ENCODE assay signal across 7 mouse cellular contexts in the genomic region with DNA sequence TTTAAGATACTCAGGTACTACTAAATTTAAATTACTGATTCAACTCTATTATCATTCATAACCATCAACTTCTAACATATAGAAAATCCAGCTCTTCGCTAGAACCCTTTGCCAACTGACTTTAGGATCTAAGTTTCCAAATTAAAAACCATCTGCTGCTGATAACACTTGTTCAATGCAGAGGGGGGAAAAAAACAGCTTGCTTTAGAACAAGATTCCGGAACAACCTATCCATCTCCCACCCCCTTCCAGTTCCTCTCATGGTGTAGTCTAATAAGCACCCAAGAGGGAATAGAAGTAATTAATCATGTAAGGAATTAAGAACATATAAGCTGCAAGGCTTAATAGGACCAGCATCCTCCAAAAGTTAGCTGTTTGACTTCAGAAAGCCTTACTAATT. TPM values are rescaled to one million over a fixed set of nuclear protein-coding genes. Genes with fewer than 3 reads are reported as not detected.
A peak's percentile ranks its signal among the peaks of the same experiment; 100 is the strongest.
DNase-seq lines count a peak whose midpoint lies in the region; ATAC-seq and TF ChIP-seq lines count a peak whose summit lies in the region.

No protein-coding gene starts in this region.

- TF ChIP-seq CTCF in lung, postnatal 0 days (IDR thresholded peaks at IDR 0.05) = no peak
- TF ChIP-seq CTCF in lung, adult 2 months (IDR thresholded peaks at IDR 0.05; ENCODE audit: insufficient read depth, low read length) = no peak

- no peaks in the 10 kb centered on the region for H3K36me3 ChIP-seq in lung, postnatal 0 days (ENCODE audit: insufficient read depth, low read length)
- H3K36me3 ChIP-seq in forebrain, embryonic 10.5 days (replicated peaks) = no peaks in the 10 kb centered on the region
- no peaks in the 10 kb centered on the region for H3K36me3 ChIP-seq in limb, embryonic 12.5 days
- H3K36me3 ChIP-seq in stomach, embryonic 15.5 days = no peaks in the 10 kb centered on the region

- TF ChIP-seq EP300 in lung, postnatal 0 days (IDR thresholded peaks at IDR 0.05) = no peak

- TF ChIP-seq POLR2A in lung, adult 2 months (IDR thresholded peaks at IDR 0.05; ENCODE audit: borderline replicate concordance, extremely low read depth, low read depth, low read length) = no peak

- no peak for ATAC-seq in lung, postnatal 0 days
- no peak for ATAC-seq in limb, embryonic 12.5 days (ENCODE audit: insufficient number of reproducible peaks, insufficient read depth, low FRiP score, low TSS enrichment, low read depth)
- ATAC-seq in stomach, embryonic 15.5 days (ENCODE audit: insufficient read depth, low FRiP score, low read depth) = no peak

- 16% methylated on average over 2 of the region's 2 CpGs for WGBS in lung, postnatal 0 days
- WGBS in lung, adult 2 months = 16% methylated on average over 2 of the region's 2 CpGs
- 33% methylated on average over 2 of the region's 2 CpGs for WGBS in forebrain, embryonic 10.5 days
- 30% methylated on average over 2 of the region's 2 CpGs for WGBS in limb, embryonic 12.5 days
- WGBS in stomach, embryonic 15.5 days = 20% methylated on average over 2 of the region's 2 CpGs

- peak overlapping the region; percentile 56 for H3K4me3 ChIP-seq in lung, postnatal 0 days (ENCODE audit: low read depth, low read length)
- no peak overlapping the region for H3K4me3 ChIP-seq in lung, adult 2 months (replicated peaks; ENCODE audit: extremely low read depth, low read depth, low read length)
- peak overlapping the region; percentile 90 for H3K4me3 ChIP-seq in forebrain, embryonic 10.5 days
- H3K4me3 ChIP-seq in limb, embryonic 12.5 days (replicated peaks) = peak overlapping the region; percentile 80
- H3K4me3 ChIP-seq in stomach, embryonic 15.5 days (replicated peaks) = peak overlapping the region; percentile 85

- no peaks in the 10 kb centered on the region for H3K27me3 ChIP-seq in lung, postnatal 0 days (replicated peaks; ENCODE audit: insufficient read depth, low read length)
- no peaks in the 10 kb centered on the region for H3K27me3 ChIP-seq in forebrain, embryonic 10.5 days (ENCODE audit: poor library complexity, severe bottlenecking)
- no peaks in the 10 kb centered on the region for H3K27me3 ChIP-seq in limb, embryonic 12.5 days
- H3K27me3 ChIP-seq in stomach, embryonic 15.5 days (replicated peaks) = no peaks in the 10 kb centered on the region

- no peak overlapping the region for H3K9ac ChIP-seq in lung, postnatal 0 days (replicated peaks; ENCODE audit: low read depth)
- H3K9ac ChIP-seq in limb, embryonic 12.5 days (replicated peaks) = peak overlapping the region; percentile 68
- H3K9ac ChIP-seq in stomach, embryonic 15.5 days = peak overlapping the region; percentile 54; the same call in 1 of the 2 replicates

- H3K4me1 ChIP-seq in lung, postnatal 0 days (ENCODE audit: insufficient read depth, low read depth, low read length) = peaks cover 3% of the 10 kb centered on the region; the same call in 1 of the 2 replicates
- no peaks in the 10 kb centered on the region for H3K4me1 ChIP-seq in lung, adult 2 months (ENCODE audit: control insufficient read depth, insufficient read depth, low read length)
- peaks cover 34% of the 10 kb centered on the region for H3K4me1 ChIP-seq in forebrain, embryonic 10.5 days
- peaks cover 20% of the 10 kb centered on the region for H3K4me1 ChIP-seq in limb, embryonic 12.5 days (replicated peaks)
- H3K4me1 ChIP-seq in stomach, embryonic 15.5 days = peaks cover 8% of the 10 kb centered on the region; the same call in 1 of the 2 replicates

- no peaks in the 10 kb centered on the region for H3K9me3 ChIP-seq in lung, postnatal 0 days (ENCODE audit: low read length)
- no peaks in the 10 kb centered on the region for H3K9me3 ChIP-seq in forebrain, embryonic 10.5 days
- H3K9me3 ChIP-seq in limb, embryonic 12.5 days = no peaks in the 10 kb centered on the region
- no peaks in the 10 kb centered on the region for H3K9me3 ChIP-seq in stomach, embryonic 15.5 days

- DNase-seq in lung, postnatal 0 days (ENCODE audit: low spot score) = no peak
- DNase-seq in lung, adult 2 months = no peak
- DNase-seq in forebrain, embryonic 10.5 days (ENCODE audit: extremely low spot score, low spot score) = no peak
- DNase-seq in testis, postnatal 14 days (ENCODE audit: low spot score) = no peak
- no peak for DNase-seq in spleen, postnatal 10 days (ENCODE audit: low spot score in 2 of 2)

- no peak overlapping the region for H3K27ac ChIP-seq in lung, postnatal 0 days (ENCODE audit: low read length)
- no peak overlapping the region for H3K27ac ChIP-seq in forebrain, embryonic 10.5 days
- no peak overlapping the region for H3K27ac ChIP-seq in limb, embryonic 12.5 days
- no peak overlapping the region for H3K27ac ChIP-seq in stomach, embryonic 15.5 days

- H3K4me2 ChIP-seq in lung, postnatal 0 days (replicated peaks; ENCODE audit: low read depth, low read length) = peak overlapping the region; percentile 91
- peak overlapping the region; percentile 92 for H3K4me2 ChIP-seq in limb, embryonic 12.5 days
- peak overlapping the region; percentile 95 for H3K4me2 ChIP-seq in stomach, embryonic 15.5 days

RNA-seq across cellular contexts. Expression of gene Lin54, which starts 1.2 kb away (rescaled TPM):
- polyA plus RNA-seq in lung, postnatal 0 days (2015; fragmentation: Nextera tagmentation; extraction: Ambion mirVana) = 5.7 and 5.9 TPM in 2 replicates
- 4.5 and 5.2 TPM in 2 replicates for polyA plus RNA-seq in lung, adult 2 months (2012; rRNA removed)
- 14.6 and 16.8 TPM in 2 replicates for polyA plus RNA-seq in forebrain, embryonic 10.5 days (2016; fragmentation: Nextera tagmentation; extraction: Ambion mirVana)
- polyA plus RNA-seq in limb, embryonic 12.5 days (2016; fragmentation: Nextera tagmentation; extraction: Ambion mirVana) = 14.6 and 16.6 TPM in 2 replicates
- polyA plus RNA-seq in stomach, embryonic 15.5 days (2015; fragmentation: Nextera tagmentation; extraction: Ambion mirVana) = 11.8 and 12.9 TPM in 2 replicates

RNA-seq across cellular contexts. Expression of gene Cops4, which starts 18.9 kb away (rescaled TPM):
- 92.4 and 94.3 TPM in 2 replicates for polyA plus RNA-seq in lung, postnatal 0 days (2015; fragmentation: Nextera tagmentation; extraction: Ambion mirVana)
- polyA plus RNA-seq in lung, adult 2 months (2012; rRNA removed) = 14.2 and 20.9 TPM in 2 replicates
- polyA plus RNA-seq in forebrain, embryonic 10.5 days (2016; fragmentation: Nextera tagmentation; extraction: Ambion mirVana) = 245 TPM in 2 replicates
- polyA plus RNA-seq in limb, embryonic 12.5 days (2016; fragmentation: Nextera tagmentation; extraction: Ambion mirVana) = 221 and 224 TPM in 2 replicates
- polyA plus RNA-seq in stomach, embryonic 15.5 days (2015; fragmentation: Nextera tagmentation; extraction: Ambion mirVana) = 159 and 169 TPM in 2 replicates
